Mouse (Mus musculus) frontal cortex, adult (tissue): ENCODE results near the gene Slc26a10.
"Not testable (repeated sequence)": the region's sequence is repeated elsewhere in the genome, so short reads cannot be mapped to it uniquely, and the experiment has no call there.

Experiments
- ATAC-seq: cut with Nextera tagmentation; 2 replicates; pipeline ENCODE4 v1.9.2; 2017; ENCODE audit warnings: mild to moderate bottlenecking, moderate library complexity, mixed read lengths; ENCODE audit not compliant: low TSS enrichment

The Slc26a10 gene

DNA sequence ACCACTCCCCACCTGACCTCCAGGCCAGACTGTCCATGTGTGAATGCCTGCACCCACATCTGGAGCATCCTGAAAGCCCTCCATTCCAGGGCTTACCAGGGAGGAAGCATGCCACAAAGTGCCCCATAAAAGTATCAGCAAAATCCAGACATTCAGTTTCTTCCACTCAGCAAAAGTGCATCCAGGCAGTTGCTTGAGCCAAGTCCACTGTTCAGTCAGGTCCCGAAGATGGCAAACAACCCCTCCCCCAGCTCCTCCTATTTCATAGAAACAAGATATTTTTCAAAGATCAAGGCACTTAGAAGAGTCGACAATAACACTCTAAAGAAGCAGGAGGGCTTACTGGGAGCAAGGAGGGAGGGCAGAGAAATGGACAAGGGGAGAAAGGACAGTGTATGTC, 18.0 kb upstream of the Slc26a10 start:
- ATAC-seq = no peak

DNA sequence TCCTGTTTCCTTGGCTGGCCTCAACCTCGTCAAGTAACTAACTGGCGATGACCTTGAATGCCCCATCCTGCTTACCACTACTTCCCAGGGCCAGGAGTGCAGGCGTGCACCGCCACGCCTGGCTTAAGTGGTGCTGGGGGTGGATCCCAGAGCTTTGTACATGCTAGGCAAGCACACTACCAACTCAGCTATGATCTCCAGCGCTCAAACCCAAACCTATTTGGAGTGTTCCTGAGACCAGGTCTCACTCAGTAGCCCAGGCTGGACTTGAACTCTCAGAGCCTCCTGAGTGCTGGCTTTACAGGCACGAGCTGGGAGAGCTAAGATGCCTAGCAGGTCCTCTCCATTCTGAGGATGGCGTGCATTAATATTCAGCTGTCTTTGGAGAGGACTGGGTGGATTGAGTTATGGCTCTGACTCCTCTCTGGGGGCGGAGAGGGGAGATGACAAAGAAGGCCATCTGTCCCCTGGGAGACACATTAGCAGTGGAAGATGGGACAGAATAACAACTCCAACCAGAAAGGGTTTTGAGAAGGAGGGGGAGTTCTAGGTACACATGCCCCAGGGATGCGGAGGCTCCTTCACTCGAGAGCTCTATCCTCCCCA, 17.2 kb upstream of the Slc26a10 start:
- peak; percentile 11; the same call in 1 of the 2 replicates for ATAC-seq

DNA sequence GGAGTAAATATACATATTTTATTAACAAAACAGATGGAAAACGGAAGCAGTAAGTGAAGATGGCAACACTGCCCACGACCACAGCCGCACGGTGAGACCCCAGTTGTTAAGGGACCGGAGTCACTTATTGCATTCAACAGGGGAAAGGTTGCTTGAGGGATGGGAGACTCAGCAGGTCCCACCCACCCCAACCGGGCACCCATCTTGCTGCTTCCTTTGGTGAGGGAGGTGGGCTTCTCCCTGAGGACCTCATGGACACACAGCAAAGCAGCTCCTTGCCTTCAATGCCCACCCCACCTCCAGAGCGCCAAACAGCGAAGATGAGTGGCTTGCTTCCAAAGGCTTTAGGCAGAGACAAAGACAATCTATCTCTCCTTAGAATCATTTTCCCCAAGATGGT, 16.7 kb upstream of the Slc26a10 start:
- ATAC-seq = no peak

DNA sequence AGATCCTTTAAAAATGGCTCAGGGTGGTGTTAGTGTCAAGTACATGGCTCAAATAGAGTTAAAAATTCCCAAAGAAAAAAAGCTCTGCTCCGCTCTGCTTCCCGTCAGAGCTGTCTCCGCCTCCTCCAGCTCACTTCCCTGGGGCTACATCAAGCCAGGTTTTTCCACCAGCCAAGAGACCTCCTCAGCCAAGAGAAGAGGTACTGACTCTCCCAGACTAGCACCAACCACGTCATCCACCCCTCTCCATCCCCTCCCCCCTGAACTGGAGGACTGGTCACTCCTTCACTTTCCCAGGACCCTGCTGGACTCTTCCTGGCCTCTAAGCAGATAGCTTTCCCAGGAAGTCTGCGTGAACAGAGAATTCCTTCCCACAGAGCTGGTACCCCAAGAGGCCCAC, 15.9 kb upstream of the Slc26a10 start:
- peak; percentile 63 for ATAC-seq

DNA sequence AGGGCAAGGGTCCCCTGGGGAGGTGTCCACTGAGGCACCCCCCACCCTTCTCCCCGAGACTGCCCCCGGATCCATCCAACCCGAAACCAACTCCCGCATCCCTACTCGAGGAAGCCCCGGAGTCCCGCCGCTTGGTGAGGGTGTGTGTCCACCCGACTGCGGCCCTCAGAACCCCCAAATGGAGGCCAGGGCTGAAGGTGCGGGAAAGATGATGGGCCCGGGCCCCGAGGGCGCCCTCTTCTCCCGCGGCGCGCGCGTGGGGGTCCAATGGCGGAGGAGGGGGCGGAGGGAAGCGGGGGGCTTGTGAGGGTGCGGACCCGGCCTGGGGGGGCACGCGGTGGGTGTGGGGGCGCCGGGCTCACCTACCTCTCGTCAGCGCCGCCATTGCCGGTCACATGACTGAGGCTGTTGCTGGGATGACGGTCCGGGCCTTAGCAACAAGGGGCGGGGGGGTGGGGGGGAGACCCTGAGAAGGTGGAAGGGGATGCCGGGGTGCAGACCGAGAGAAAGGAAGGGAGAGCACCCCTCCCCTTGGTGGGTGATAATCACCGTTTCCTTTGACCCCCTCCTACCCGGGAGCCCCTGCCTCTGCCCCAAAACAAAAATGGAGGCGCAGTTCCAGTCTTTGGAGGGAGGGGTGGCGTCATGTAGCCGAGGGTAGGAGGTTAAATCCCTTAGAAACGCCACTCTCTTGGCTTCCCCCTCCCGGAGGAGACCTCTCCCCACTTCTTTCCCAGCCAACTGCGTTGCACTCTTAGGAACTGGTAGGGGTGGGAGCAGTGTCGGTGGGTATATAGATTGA, 15.1 kb upstream of the Slc26a10 start, which contains the start of gene Dtx3:
Dtx3 (minus strand) TSS at position 401 of the 802 bp plus-strand sequence.
- no peak for ATAC-seq

DNA sequence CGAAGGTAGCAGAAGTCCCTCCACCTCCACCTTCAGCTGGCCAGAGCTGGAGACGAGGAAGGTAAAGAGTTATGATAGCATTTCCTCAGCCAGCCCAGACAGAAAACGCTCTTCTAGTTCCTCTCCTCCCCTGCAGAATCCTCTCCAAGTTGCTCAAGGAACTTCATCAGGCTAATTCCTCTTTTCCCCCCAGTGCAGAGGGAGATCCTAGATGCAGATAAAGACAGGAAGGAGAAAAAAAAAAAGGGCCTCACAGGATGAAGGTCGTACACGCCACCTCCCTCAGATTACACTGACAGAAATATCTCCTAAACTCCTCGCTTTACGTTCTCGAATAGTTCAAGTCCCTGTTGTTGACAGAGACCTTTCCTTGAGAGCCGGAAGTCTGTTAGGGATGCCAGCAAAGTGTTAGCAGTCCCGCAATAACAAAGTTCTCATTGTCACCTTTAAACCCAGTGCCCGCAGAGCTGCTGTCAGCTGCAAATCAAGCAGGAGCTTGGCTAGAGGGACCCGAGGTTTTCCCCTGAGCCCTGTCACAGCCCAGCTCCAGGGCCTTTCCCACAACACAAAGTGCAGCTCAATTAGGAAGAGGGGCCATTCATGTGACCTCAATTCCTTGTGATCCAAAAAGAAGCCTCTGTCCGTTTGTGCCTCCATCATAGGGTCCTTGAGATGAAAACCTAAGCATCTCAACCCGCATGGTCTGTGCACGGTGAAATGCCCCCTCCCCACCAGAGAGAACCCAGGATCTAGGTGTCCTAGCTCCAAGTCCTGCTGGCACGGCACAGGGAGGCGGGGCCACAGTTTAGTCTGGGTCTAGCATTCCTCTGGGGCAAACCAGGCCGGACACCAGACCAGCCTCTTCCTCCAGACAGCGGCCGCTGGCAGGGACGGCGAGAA, 14.2 kb upstream of the Slc26a10 start:
- ATAC-seq = no peak

DNA sequence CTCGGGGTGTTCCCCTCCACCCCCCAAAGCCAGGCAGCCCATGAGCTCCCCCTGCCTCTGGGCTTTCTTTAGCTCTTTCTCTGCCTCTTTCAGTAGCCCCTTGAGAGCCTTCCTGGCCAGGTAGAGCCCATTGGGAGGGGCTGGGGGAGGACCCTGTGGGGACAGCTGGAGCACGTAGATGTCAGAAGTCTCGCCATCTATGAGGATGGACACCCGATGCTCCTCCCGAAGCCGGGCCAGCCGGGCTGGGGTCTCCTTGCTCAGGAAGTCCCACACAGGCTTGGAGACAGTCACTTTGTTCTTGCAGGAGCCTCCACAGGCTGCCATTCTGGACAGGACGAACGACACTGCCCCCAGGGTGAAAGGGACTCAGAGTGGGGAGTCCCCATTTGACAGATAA, 12.6 kb upstream of the Slc26a10 start:
- no peak for ATAC-seq

DNA sequence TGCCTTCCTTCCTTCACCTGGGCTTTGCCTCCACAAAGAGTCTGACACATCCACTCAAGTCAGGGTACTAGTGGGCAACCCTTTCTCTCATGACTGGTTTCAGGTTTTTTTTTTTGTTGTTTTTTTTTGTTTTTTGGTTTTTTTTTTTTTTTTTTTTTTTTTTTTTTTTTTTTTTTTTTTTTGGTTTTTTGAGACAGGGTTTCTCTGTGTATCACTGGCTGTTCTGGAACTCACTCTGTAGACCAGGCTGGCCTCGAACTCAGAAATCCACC, 11.5 kb upstream of the Slc26a10 start:
- ATAC-seq = not testable (repeated sequence)

DNA sequence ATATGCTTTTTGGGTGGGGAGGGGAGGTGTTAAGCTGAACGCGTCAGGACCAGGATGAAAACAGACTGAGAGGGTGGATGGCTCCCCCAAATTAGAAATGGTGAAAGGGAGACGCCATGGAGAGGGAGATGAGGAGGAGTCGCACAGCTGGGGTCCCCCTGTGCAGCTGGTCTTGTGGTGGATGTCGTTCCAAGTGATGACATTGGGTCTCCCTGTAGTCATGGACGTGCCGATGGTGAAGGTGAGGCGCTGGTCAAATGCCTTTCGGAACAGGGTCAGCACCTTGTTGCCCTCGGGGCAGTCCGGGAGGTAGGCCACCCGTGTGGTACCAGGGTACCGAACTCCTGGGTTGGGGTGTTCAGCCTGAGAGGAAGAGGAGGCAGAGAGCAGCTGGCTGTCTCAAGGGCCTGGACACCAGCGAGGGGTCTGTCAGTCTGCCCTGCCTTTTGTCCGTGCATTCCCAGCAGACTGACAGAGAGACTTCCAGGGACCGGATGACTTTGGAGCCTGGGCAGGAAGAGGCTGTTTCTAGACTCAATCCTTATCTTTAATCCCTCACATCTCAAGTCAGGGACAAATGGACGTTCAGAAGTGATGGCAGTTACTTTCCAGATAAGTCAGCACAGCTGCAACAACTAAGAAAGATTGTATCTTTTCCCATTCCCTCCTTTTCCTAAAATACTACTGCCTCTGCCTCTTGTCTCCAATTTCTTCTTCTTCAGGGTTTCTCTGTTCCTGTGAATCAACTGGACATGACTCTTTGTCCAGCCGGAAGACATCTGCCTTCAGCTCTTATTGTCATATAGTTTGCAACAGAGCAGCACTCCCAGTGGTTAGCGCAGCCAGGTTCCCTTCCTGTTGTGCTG, 11.0 kb upstream of the Slc26a10 start:
- ATAC-seq = no peak

DNA sequence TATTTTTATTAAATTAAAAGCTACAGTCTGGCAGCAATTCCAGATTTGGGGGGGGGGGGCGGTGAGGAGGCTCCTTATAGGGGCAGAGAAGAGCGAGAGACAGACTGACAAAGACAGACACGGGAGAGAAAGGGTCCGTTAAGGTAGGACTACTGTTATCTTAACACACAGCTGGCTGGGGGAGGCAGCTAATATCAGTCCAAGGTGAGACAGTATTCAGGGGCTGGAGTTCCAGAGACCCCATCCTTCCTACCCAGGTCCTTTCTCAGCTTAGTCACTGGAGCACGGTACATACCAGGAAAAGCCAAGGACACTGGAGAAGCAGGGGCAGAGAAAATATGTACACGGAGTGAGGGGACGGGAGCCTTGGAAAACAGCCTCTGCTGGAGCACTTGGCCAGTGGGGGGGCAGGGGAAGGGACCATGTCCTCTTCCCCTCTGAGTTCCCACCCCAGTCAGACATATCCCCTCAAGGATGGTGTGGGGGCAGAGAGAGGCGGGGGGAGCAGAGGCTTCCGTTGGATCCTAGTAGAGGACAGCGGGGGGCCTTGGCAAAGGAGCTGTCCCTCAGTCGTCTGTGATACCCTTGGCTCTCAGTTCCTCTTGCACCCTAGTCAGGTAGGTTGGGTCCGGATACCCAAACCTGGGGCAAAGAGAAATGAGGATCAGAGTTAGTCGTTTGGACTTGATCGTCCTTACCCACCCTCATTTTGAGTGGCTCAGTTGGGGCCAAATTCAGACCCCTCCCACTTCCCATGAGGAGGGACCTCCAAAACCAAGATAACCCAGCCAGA, 10.1 kb upstream of the Slc26a10 start:
- no peak for ATAC-seq

DNA sequence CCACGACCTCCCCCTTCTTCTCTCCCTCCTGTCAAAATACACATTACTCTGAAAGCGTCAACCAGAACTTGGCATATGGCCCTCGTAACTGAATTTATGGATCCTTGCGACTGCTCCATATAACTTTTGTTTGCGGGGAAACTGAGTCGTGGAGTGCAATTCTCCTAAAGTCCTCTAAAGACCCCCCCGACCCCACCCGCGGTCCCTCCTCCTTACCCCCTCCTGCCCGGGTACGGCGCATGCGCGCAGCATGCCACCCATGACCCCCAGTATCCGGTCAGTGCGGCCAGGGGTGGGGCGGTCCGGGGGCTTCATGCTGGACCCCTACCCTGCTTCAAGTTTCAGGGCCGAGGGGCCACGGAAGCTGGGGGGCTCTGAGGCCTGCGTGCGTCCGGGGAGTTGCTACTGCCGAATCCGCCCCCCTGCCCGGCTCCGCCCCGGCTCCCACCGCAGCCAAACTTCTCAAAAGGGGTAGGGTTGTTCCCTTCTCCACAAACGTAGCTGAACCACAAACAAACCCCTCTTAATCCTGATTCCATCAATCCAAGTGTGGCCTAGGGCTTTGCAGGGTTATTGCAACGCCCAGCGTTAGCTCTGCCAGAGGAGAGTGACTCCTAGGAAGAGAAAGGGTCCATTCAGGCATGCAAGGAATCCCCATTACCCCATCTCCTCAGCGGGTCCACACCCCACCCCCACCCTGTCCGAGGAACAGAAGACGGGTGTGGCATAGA, 9.4 kb upstream of the Slc26a10 start, which contains the start of gene Arhgef25:
Arhgef25 (minus strand) TSS at position 433 of the 731 bp plus-strand sequence.
- no peak for ATAC-seq

DNA sequence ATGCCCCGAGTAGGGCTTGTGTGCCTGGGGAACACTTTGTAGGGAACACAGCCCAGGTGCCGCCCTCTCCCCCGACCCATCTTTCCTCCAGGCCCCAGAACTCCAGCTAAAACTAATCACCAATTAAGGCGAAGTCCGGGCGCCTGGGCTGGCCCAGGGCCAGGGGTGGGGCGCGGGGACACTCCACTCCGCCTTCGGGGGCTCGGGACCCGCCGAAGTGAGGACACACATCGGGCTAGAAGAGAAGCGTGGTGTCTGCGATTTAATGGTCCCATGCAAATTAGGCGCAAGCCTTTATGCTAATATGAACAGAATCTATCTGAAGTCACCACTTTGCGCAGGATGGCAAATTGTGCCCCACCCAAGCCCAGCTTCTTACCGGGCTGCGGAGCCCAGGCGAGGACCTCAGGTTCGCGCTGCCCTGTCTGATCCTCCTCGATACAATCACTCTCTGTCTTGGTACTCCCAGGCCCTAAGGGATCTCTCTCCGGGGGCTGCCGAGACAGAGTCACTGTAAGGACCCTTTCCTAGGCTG, 8.7 kb upstream of the Slc26a10 start:
- no peak for ATAC-seq

DNA sequence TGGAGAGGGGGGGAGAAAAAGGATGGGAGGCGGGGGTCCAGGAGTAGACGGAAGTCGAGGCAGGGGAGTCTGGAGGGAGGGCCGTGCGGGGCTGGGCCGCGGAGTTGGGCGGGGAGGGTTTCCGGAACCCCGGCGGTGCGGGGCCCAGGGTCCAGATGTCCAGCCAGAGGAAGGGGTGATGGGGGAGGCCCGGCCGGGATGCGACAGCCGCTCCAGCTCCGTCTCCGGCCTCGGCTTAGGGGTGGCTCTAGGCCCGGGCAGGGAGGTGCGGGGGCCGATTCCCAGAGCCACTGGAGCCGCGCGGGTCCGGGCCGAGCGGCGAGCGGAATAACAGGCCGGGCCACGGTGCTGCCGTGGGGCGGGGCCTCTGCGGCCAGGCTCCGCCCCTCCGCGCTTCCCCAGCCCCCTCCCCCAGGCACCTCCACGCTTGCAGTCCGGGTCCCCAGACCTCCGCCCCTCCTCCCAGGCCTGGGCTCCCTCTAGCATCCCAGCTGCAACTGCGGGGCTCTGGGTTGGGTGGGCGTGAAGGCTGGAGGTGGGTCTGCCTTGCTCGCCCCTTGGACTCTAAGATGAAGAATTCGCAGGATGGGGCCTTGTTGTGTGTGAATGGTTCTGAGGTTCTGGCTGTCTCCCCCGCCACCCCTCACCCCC, 8.1 kb upstream of the Slc26a10 start:
- peak; percentile 38 for ATAC-seq

DNA sequence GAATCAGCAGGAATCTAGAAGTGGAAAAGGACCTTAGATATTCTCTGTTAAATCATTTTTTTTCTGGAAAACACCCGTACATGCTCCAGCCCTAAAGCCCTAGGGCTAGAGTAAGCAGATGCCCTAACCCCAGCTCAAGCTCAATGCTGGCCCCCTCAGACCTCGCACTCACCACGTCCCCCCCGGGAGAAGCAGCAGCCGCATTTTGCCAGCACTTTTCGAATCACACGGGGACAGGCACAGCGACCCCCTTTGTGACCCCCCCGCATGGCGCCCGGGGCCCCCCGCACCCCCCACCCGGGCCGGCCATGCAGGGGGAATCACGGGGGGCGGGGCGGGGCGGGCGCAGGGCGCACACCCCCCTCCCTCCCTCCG, 7.6 kb upstream of the Slc26a10 start:
- no peak for ATAC-seq

DNA sequence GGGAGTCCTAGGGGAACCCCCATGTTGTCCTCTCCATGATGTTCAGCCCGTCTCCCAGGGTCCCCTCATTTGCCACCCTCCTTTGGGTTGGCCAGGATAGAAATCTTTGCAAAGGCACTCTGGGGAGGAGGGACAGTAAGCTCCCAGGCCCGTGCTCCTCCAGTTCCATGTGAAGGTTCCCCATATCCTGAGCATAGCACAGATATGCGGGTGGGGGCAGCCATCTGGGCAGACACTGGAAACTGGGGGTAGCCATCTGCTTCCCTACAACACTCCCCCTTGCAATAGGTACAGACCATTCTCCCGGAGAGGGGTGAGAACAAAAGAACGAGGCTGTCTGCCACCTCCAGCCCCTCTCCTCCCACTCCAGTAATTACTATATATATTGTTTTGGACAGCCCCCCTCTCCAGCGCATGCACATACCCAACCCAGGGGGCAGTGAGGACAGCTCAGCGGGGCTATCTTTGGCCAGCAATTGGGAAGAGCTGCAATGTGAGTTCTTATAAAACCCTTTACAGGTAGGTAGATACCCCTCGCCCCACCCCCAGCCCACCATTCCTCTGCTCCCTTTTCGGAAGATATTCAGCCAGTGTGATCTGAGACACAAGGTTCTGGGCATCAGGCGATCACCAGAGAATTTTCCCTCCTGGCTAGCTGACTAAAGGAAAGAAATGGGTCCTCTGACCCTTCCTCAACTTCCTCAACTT, 7.1 kb upstream of the Slc26a10 start:
- peak; percentile 42 for ATAC-seq

DNA sequence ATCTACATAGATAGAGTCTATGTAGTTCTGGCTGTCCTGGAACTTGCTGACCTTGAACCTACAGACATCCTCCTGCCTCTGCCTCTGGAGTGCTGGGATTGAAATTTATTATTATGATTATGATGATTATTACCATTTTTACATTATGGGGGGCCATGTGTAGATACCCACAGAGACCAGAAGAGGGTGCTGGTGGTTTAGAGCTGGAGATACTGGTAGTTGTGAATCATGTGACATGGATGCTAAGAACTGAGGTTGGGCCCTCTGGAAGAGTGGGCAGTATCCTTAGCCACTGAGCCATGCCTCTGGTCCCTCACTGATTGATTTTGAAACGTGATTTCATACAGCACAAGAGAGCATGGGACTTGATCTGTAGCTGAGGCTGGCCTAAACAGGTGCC, 6.0 kb upstream of the Slc26a10 start:
- no peak for ATAC-seq

DNA sequence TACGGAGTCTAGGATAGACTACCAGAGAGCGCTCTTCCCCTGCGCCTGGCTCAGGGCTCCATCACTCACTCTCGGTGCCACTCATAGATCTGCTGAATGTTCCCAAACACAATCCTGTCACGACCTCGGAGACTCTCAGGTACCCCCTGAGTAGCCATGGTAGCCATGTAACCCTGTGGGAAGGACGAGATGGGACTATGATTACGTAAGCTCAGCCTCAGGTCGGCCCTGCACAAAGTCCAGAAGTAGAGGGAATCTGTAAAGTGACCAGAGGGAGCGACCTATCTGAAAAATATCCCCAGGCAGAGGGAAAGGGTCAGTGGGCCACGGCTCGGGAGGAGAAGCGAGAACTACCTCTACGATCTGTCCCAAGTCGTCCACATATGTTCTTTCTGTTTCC, 5.1 kb upstream of the Slc26a10 start:
- ATAC-seq = no peak

DNA sequence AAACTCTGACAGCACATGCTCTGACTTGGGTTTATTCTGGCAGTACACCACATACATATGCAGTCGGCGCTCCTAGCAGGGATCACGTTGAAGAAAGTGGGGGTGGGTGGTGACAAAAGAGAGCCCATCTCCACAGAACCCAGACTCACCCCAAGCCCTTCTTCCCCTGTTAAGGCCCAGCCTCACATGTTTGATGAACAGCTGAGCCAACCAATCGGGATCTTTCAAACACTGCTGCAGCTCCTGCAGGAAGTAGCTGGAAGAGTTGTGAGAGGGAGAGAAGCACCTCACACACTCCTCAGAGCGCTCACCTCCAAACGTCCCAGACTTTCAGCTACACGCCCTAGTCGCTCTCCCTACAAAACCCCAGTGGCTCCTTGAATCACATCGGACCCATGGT, 4.7 kb upstream of the Slc26a10 start:
- ATAC-seq = no peak

DNA sequence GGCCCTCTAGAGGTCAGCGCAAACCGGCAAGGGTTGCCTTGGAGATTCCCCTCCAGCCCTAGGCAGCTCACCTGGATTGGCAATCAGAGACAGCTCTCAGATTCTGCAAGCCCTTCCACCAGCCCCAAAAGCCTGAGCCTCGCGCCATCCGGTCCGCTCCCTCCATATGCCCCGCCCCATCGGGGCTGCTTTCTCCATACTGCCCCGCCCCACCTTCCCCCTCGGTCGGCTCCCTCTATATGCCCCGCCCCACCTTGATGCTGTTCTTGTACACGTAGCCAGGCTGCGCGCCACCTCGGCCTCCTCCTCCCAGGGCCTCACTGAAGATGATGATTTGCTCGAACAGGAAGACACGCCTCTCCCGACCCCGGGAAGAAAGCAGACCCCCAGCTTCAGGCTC, 3.3 kb upstream of the Slc26a10 start:
- ATAC-seq = no peak
